Mouse (Mus musculus) subcutaneous adipose tissue, adult 2 months (tissue): ENCODE measurements around the gene Pnn. TPM values are rescaled to one million over a fixed set of nuclear protein-coding genes. Genes with fewer than 3 reads are reported as not detected.

Experiments
- polyA plus RNA-seq: library from polyadenylated mRNA; depleted of rRNA; stranded (reverse); fragments of >200 nt; gene quantifications from 2 replicates; pipeline ENCODE4 v1.2.3, GENCODE M21; 2012; ENCODE audit warnings: low replicate concordance; rRNA removed

The Pnn gene
- polyA plus RNA-seq = 8.5 and 16.6 TPM in 2 replicates

DNA sequence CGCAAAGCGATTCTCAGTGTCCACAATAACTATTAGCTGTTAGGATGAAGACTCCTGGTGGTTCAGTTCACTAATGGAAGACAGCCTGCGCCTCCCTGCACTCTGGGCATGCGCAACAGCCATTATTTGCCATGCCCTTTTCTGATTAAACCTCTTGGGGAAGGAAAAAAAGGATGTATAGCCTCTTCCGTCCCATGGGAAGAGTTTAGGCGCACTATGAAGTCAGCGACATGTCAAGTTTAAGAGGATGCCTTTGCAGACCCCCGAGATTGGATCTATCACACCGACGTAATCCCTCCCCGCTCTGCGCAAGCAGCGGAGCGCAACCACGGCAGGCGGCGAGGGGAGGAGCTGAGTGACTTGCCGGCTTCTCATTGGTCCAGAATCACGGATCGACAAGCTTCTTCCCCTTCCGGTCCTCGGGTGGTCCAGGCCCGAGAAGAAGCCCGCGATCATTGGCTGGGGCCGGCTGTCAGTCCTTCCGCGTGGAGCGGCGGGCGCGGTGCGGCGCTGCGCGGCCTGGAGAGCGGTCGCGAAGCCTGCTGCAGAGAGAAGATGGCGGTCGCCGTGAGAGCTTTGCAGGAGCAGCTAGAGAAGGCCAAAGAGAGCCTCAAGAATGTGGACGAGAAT is at the start of gene Pnn:
Gene Pnn (plus strand): TSS at position 437 of the 630 bp plus-strand sequence.

DNA sequence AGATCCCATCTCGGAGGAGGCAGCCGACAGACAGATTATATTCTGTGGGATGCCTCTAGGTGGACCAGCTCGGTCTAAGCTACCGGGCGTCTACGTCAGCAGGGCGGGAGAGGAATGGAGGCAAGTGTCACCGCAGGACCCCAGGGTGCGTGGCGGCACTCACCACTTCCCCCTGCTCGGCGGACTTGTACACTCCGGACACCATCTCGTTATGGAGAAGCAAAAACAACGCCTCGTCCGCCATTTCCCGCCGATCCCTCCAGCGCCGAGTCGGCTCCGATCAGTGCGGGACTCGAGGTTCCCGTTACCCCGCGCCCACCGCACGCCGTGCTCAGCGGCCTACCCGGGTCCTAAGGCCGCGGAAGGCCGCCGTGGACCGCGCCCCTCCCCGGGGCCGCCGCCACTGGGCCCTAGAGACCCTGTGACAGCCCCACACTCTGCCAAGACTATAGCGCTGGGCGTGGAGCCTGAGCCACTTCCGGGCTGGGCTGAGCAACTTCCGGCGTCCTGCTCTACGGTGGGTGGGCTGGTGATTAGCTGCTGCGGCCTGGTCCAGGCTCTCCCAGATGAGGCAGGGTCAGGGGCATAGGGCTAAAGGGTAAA is 5.6 kb upstream of the Pnn start, which contains the start of gene Trappc6b:
Gene Trappc6b (minus strand): TSS at position 480 of the 603 bp plus-strand sequence.

DNA sequence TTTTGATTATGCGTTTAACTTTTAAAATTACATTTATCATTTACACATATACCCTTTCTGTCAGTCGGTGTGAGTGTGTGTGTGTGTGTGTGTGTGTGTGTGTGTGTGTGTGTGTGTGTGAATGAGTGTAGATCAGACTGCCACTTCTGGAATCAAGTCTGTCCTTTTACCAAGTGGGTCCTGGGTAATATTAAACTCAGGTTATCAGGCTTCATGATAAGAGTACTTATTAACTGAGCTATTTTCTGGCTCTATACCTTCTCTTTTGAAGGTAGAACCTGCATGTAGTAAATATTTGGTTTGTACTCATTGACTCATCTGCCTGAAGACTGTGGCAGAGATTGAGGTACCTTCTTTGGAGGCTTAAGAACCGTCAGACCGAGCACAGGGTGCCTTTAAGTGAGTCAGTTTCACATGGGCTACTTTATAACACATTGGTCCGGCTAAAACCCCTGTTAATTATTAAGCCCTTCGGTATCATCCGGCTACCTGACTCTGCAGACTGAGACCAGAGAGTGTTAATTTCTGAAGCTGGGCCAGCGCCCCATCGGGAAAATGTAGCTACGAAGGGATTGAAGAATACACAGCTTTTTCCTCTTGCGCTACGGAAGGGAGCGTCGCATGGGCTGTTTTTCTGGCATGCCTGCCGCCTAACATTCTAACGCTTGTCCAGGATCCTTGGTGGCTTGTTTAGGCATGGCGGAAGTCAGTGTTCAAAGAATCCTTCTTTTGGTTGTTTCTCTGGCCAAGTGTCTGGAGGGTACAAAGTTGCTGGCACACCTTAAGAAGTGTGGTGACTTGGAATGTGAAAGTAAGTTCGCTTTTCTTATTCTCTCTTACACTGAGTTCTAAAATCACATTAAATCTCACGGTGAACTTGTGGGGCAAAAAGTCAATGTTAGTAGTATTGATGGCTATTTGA is 28.7 kb downstream of the Pnn start, which contains the start of gene Mia2:
Gene Mia2 (plus strand): TSS at position 696 of the 922 bp plus-strand sequence.

Other genes starting within 250 kb of the Pnn start
- gene Sec23a, start 54.9 kb upstream of the Pnn start, polyA plus RNA-seq = 27.7 and 34.3 TPM in 2 replicates
- 1.7 and 4.1 TPM in 2 replicates for gene Gemin2, start 53.5 kb upstream of the Pnn start, polyA plus RNA-seq
- 83.7 and 122 TPM in 2 replicates for gene Trappc6b, start 5.4 kb upstream of the Pnn start, polyA plus RNA-seq
- 41.4 and 47.6 TPM in 2 replicates for gene Mia2, start 28.9 kb downstream of the Pnn start, polyA plus RNA-seq
- 11.6 and 12.8 TPM in 2 replicates for gene Fbxo33, start 152.8 kb downstream of the Pnn start, polyA plus RNA-seq